Mouse (Mus musculus) liver, adult 2 months (tissue): ENCODE data around the gene Tmem253.

Source experiments
- CTCF ChIP-seq: fragments of 200-500 bp; IDR thresholded peaks from 2 replicates; pipeline ENCODE4 v1.5.1; 2011; ENCODE audit warnings: low read depth, low read length, control low read depth
- POLR2A ChIP-seq: fragments of 200-500 bp; IDR thresholded peaks from 2 replicates; pipeline ENCODE4 v1.6.1; 2011; ENCODE audit warnings: low read length, control low read depth; ENCODE audit not compliant: insufficient read depth; ENCODE audit errors: extremely low read depth

DNA sequence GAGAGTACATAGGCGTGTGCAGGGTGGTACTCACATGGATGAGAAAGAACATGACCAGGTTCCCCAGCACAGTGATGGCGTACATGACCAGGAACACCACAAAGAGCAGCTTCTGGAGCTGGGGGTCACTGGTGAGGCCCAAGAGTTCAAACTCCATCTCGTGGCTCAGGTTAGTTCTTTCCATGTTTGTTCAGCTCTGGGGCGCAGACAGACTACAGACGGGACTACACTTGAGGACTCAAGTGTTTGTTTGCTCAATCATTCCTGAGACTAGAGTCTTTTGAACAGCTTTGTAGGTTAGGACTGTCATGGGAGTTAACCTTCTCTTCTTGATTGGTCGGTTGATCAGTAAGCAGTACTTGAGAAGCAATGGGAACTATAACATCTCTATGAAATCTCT is 20.5 kb downstream of the Tmem253 start:
- TF ChIP-seq POLR2A (no peak), CTCF (no peak)
